Mouse (Mus musculus): Measurements from ENCODE around the gene Zfyve1. TPM values are rescaled to one million over a fixed set of nuclear protein-coding genes. Genes with fewer than 3 reads are reported as not detected.

Gene Zfyve1
- total and polyA plus RNA-seq, 3 experiments, result 20.3 to 35.0 (median 31.0) TPM

GRCm38 (mm10) chr12:83580283-83580682 lies 16.7 kb downstream of the Zfyve1 start:
- no peak for DNase-seq

- peak; percentile 57 for DNase-seq
Observed at GRCm38 (mm10) chr12:83578896-83579569, 18.0 kb downstream of the Zfyve1 start.

- DNase-seq, result no peak
Observed at GRCm38 (mm10) chr12:83578356-83578755, 18.7 kb downstream of the Zfyve1 start.

GRCm38 (mm10) chr12:83577445-83577844 lies 19.6 kb downstream of the Zfyve1 start:
- DNase-seq, result no peak

GRCm38 (mm10) chr12:83572717-83573116 lies 24.3 kb downstream of the Zfyve1 start:
- DNase-seq, result no peak

GRCm38 (mm10) chr12:83569866-83570265 lies 27.2 kb downstream of the Zfyve1 start:
- no peak for DNase-seq

GRCm38 (mm10) chr12:83562589-83562988 lies 34.4 kb downstream of the Zfyve1 start:
- no peak for DNase-seq

- DNase-seq, result no peak
Observed at GRCm38 (mm10) chr12:83560189-83560588, 36.8 kb downstream of the Zfyve1 start.

DNA sequence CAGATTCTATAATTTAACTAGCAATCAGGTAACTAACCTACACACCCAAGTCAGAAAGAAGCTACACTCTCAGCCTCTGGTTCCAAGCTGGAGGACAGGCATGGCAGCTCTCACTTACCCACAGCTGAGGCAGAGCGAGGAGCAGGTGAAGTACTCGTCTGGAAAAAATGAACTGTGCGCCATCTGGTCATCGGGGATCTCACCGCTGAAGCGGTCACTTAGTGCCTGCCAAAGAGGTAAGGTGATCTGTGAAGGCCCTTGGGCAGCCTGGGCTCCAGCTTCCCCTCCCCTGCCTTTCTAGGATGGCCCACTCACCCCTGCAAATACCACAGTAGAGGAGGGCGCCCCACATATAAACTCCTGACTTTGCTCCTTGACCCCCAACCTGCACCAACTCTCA lies 38.5 kb downstream of the Zfyve1 start:
- DNase-seq, result no peak

DNA sequence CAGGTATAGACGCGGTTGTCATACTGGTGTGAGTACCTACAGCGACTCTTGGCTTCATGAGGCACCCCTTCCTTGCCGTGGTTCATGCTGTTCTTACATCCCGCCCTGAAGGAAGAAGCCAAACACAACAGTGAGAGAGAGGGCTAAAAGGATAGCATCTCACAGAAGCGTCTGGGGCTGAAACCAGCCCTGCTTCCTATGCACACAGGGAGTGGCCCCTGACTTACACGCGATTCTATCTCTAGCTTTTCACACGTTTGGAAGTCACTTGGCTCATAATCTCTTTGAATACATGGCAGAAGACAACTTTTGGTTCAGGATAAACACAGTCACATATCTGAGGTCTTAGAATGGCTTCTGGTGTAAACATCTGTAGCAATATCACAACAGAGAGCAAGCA lies 41.4 kb downstream of the Zfyve1 start:
- DNase-seq, result no peak

DNA sequence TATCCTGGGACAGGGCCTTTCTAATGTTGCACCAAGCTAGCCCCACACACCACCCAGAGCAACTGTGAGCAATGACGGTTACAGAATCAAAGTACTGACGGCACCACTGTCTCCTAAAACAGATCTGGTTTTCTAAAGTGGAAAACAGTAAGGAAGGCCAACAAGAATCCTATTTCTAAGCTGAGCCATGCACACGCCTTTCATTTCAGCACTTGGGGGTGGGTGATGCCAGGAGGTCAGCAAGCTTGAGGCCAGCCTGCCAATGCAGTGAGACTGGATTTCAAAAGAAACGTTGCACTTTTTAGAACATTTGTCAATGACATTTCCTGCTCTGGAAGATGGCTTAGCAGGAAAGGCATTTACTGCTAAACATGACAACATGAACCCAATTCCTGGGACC lies 43.2 kb downstream of the Zfyve1 start:
- no peak for DNase-seq

DNA sequence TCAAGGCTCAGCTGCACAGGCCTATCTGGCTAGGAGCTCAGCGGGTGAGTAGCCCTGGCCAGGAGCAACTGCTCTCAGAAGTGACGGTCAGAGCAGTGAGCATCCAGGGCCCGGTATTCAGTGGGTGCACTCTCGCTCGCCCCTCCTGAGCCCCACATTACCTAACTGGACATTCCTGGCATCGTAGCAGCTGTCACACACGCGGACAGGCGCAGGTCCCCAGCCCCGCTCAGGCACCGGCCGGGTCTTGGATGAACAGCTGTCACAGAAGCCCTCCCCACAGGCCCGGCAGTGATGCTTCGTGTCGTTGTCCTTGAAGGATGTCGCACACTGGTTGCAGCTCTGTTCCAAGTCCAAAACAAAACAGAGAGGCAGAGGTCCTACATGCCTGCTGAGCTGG lies 45.7 kb downstream of the Zfyve1 start:
- DNase-seq, result no peak

- no peak for DNase-seq
Observed at GRCm38 (mm10) chr12:83544791-83545190, 52.2 kb downstream of the Zfyve1 start.

DNA sequence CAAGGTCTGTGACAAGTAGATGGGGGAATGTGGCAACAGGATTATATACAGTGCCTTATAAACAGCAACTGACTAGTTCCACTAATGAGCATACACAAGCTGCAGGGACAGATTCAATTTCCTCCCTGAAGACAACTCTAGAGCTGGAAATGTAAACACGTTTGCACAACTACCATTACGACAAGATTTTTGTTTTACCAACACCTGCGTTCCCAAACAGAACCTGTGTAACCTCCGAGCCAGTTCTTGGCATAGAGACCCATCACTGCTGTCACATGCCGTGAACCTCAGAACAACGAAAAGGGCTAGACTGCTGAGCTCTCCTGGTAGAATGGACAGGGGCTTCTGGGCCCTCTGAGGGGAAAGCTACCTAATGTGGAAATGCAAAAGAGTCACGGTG lies 53.0 kb downstream of the Zfyve1 start:
- no peak for DNase-seq

GRCm38 (mm10) chr12:83536039-83536438 lies 61.0 kb downstream of the Zfyve1 start:
- DNase-seq, result no peak

DNA sequence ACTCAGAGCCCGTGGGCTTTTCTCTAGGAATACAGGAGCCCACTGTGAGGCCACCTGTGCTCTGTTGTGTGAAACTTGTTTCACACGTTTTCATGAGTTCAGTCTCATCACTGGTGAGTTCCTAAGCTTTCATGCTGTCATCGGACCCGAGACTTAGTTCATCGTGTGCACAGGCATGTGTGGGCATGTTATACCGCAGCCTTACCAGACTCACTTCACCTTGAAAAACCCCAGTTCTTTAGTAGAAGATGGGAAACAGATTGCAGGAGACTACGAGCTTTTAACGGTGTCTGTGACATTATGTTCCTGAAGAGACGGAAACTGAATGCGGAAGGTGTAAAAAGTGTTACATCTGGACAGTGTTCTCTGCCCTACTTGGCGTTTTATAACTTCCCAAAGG lies 61.6 kb downstream of the Zfyve1 start:
- no peak for DNase-seq

DNA sequence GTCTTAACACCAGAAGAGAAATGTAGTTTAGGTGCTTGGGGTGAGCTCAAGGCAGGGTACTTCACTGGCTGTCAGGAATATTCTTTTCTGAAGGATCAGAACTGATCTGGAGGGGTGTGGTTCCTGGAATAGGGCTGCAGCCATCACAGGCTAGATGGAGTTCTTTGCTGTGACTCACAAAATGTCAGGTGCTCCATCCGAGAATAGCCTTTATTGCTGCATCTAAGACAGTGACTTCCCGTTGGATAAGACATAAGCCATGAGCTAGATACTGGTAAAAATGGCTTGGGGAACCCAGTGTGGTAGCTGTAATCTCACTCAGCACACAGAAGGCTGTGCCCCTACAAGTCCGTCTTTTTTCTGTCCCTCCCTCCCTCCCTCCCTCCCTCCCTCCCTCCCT lies 62.8 kb downstream of the Zfyve1 start:
- DNase-seq, result no peak

DNA sequence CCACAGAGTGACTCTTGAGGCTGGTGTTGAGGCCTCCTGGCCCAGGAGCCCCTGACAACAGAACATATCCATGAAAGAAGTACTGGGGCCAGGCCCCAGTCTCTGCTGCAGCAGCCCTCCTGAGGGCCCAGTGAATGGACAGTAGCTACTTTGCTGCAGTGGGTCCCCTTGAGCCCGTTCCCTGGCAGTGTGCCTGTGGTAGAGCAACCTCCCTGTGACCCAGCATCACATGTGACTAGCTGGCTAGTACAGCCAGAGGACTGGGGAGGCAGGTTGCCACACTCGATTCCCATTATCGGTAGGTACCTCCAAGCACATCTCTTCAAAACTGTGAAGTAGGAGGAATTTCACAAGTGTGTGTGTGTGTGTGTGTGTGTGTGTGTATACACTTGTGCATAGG lies 64.1 kb downstream of the Zfyve1 start:
- DNase-seq, result no peak

GRCm38 (mm10) chr12:83531992-83532391 lies 65.0 kb downstream of the Zfyve1 start:
- no peak for DNase-seq

- DNase-seq, result no peak
Observed at GRCm38 (mm10) chr12:83528665-83529064, 68.4 kb downstream of the Zfyve1 start.

- no peak for DNase-seq
Observed at GRCm38 (mm10) chr12:83527816-83528215, 69.2 kb downstream of the Zfyve1 start.

GRCm38 (mm10) chr12:83525822-83526544 lies 71.0 kb downstream of the Zfyve1 start:
- no peak for DNase-seq

DNA sequence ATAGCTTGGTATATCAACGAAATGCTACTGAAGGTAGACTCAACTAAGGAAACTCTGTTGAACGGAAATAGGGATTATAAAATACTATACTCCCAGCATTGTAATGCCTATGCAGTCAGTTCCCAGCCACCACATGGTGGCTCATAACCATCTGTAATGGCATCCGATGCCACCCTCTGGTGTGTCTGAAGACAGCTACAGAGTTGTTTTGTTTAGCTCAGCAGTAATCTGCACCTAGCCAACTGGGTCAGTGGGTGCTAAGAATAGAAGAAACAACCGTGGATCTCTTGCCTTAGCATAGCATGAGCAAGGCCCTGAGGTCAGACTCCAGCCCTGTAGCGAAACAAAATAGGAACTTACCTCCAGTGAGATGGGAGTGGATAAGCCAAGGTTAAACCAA lies 72.7 kb downstream of the Zfyve1 start:
- no peak for DNase-seq

- DNase-seq, result peak; percentile 47
Observed at GRCm38 (mm10) chr12:83523892-83524291, 73.1 kb downstream of the Zfyve1 start.

Data from adrenal gland, adult 2 months (tissue).